Mouse (Mus musculus): Measurements from ENCODE around the gene Adssl1. TPM values are rescaled to one million over a fixed set of nuclear protein-coding genes. Genes with fewer than 3 reads are reported as not detected.

Gene Adssl1
- polyA plus RNA-seq, 1 experiment from 2014 or later = 13.4 TPM

DNA sequence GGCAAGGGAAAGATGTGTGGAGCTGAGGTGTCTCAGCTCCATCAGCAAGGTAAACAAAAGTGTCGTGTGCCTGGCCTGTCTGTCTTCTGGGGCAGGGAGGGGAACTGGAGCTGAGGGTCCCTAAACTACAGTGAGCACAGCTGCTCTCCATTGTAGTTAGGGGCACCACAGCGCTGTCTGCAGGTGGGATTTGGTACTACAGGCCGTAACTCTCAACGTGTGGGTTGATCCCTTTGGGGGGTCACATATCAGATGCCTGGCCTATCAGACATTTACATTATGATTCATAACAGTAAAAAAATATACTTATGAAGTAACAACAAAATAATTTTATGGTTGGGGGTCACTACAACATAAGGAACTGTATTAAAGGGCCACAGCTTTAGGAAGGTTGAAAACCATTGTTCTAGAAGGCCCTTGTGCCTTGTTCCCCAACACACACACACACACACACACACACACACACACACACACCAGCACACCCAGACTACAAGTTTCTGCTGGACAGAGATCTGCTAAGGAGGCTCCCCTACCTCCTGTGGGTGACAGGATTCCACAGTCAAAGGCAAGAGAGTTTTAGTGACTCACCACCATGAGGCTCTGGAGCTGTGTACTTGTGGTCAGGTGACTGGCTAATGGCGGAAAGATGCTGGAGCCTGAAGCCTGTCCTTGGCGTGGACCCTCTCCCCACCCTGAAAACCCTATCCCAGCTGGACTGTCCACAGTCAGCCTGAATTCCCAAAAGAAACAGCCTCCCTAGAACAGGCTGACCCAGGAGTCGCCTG, 7.4 kb downstream of the Adssl1 start:
- no peak overlapping the region for H3K4me3 ChIP-seq (replicated peaks; ENCODE audit: low read depth, low read length)
- 70% methylated on average over 7 of the region's 7 CpGs for WGBS
- peak; percentile 53; the same call in 1 of the 2 replicates for TF ChIP-seq CTCF (IDR thresholded peaks at IDR 0.05; ENCODE audit: low read depth)

GRCm38 (mm10) chr12:112628197-112628596, 8.4 kb downstream of the Adssl1 start:
- Histone ChIP-seq H3K4me1 (replicated peaks; ENCODE audit: insufficient read depth, low read length) (peaks cover 14% of the 10 kb centered on the region), H3K4me3 (replicated peaks; ENCODE audit: low read depth, low read length) (no peak overlapping the region), H3K4me2 (ENCODE audit: low read length) (no peak overlapping the region), H3K36me3 (ENCODE audit: insufficient read depth, low read length) (no peaks in the 10 kb centered on the region), H3K9ac (ENCODE audit: low read depth, low read length) (no peak overlapping the region), H3K27me3 (ENCODE audit: insufficient read depth, low read length) (no peaks in the 10 kb centered on the region), H3K9me3 (replicated peaks; ENCODE audit: low read length) (no peaks in the 10 kb centered on the region), H3K27ac (no peak overlapping the region)
- 87% methylated on average over 6 of the region's 6 CpGs for whole genome bisulfite sequencing
- no peak for ATAC-seq (replicated peaks; ENCODE audit: low FRiP score, low read depth)
- DNase-seq (ENCODE audit: low spot score) = no peak
- TF ChIP-seq CTCF (IDR thresholded peaks at IDR 0.05; ENCODE audit: low read depth) = no peak

More for the DNA sequence above, 7.4 kb downstream of the Adssl1 start:
- no peak for DNase-seq (ENCODE audit: low spot score)
- no peak overlapping the region for H3K27ac ChIP-seq
- no peak for ATAC-seq (replicated peaks; ENCODE audit: low FRiP score, low read depth)
- no peak overlapping the region for H3K9ac ChIP-seq (ENCODE audit: low read depth, low read length)
- no peak overlapping the region for H3K4me2 ChIP-seq (ENCODE audit: low read length)
- H3K9me3 ChIP-seq (replicated peaks; ENCODE audit: low read length) = no peaks in the 10 kb centered on the region
- H3K27me3 ChIP-seq (ENCODE audit: insufficient read depth, low read length) = no peaks in the 10 kb centered on the region
- peaks cover 12% of the 10 kb centered on the region for H3K4me1 ChIP-seq (replicated peaks; ENCODE audit: insufficient read depth, low read length)
- no peaks in the 10 kb centered on the region for H3K36me3 ChIP-seq (ENCODE audit: insufficient read depth, low read length)

DNA sequence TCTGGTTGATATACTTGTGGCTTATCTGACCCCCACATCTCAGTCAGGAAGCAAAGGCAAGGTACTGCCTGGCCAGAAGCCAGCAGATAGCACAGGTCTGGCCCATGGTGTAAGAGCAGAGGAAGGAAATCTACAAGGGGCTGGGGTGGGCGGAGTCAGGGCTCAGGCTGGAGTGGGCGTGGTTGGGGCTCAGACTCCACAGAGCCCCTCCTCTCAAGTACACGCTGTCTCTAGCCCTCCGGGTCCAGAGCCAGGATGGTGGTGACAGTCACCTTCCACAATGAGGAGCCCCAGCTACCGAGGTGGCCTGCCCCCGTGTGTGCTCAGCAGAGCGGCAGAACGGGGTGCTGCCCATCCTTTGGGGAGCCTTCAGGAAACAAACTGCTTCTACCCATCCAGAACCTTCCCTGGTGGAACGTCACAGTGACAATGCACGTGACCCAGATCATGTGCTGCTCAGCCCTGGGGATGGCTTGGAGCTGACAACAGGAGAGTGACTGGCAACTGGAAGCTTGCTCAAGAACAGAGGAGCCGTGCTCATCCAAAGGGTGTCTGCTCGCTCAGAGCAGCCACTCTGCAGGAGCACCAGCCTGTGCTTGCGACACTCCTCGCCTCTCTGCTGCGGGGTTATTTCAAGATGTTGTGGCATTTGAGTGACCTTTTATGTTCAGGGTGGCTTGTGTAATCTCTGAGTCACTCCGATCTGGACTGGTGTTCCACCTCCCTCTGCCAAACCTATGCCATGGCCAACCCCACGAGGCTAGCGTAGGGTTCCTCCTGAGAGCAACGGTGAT, 9.3 kb downstream of the Adssl1 start:
- Histone ChIP-seq H3K9me3 (replicated peaks; ENCODE audit: low read length) (no peaks in the 10 kb centered on the region), H3K36me3 (ENCODE audit: insufficient read depth, low read length) (no peaks in the 10 kb centered on the region), H3K9ac (ENCODE audit: low read depth, low read length) (0 out of 2 replicates have a peak overlapping the region, but pooled peaks have one; percentile 27), H3K4me3 (replicated peaks; ENCODE audit: low read depth, low read length) (0 out of 2 replicates have a peak overlapping the region, but pooled peaks have one; percentile 8), H3K4me2 (ENCODE audit: low read length) (peak overlapping the region; percentile 53), H3K27me3 (ENCODE audit: insufficient read depth, low read length) (no peaks in the 10 kb centered on the region), H3K4me1 (replicated peaks; ENCODE audit: insufficient read depth, low read length) (peaks cover 14% of the 10 kb centered on the region), H3K27ac (no peak overlapping the region)
- ATAC-seq (replicated peaks; ENCODE audit: low FRiP score, low read depth) (peak; percentile 73), DNase-seq (ENCODE audit: low spot score) (peak; percentile 88)
- 30% methylated on average over 19 of the region's 19 CpGs for WGBS
- TF ChIP-seq CTCF (IDR thresholded peaks at IDR 0.05; ENCODE audit: low read depth) = no peak

DNA sequence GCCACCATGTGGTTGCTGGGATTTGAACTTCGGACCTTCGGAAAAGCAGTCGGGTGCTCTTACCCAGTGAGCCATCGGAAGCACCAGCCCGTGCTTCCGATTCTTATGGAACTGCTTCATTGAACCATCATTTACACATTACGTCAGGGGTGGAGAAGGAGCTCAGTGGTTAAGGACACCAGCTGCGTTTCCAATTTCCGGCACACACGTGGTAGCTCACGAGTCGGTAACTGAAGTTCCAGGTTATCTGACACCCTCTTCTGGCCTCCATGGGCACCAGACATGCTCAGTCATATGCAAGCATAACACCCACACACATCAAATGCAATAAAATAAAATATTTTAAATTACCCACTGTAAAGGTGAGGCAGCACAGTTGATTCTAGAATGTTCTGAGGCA, 10.2 kb downstream of the Adssl1 start:
- DNase-seq (ENCODE audit: low spot score) = no peak
- Histone ChIP-seq H3K9me3 (replicated peaks; ENCODE audit: low read length) (no peaks in the 10 kb centered on the region), H3K4me1 (replicated peaks; ENCODE audit: insufficient read depth, low read length) (peaks cover 14% of the 10 kb centered on the region), H3K9ac (ENCODE audit: low read depth, low read length) (no peak overlapping the region), H3K4me2 (ENCODE audit: low read length) (no peak overlapping the region), H3K27me3 (ENCODE audit: insufficient read depth, low read length) (no peaks in the 10 kb centered on the region), H3K4me3 (replicated peaks; ENCODE audit: low read depth, low read length) (no peak overlapping the region), H3K36me3 (ENCODE audit: insufficient read depth, low read length) (no peaks in the 10 kb centered on the region), H3K27ac (no peak overlapping the region)
- ATAC-seq (replicated peaks; ENCODE audit: low FRiP score, low read depth) = no peak
- TF ChIP-seq CTCF (IDR thresholded peaks at IDR 0.05; ENCODE audit: low read depth) = no peak
- WGBS = 93% methylated on average over 12 of the region's 12 CpGs

GRCm38 (mm10) chr12:112630796-112631195, 11.0 kb downstream of the Adssl1 start:
- Histone ChIP-seq H3K36me3 (ENCODE audit: insufficient read depth, low read length) (no peaks in the 10 kb centered on the region), H3K4me3 (replicated peaks; ENCODE audit: low read depth, low read length) (no peak overlapping the region), H3K4me2 (ENCODE audit: low read length) (no peak overlapping the region), H3K9ac (ENCODE audit: low read depth, low read length) (no peak overlapping the region), H3K9me3 (replicated peaks; ENCODE audit: low read length) (no peaks in the 10 kb centered on the region), H3K27ac (no peak overlapping the region), H3K4me1 (replicated peaks; ENCODE audit: insufficient read depth, low read length) (peaks cover 14% of the 10 kb centered on the region), H3K27me3 (ENCODE audit: insufficient read depth, low read length) (no peaks in the 10 kb centered on the region)
- no peak for ATAC-seq (replicated peaks; ENCODE audit: low FRiP score, low read depth)
- TF ChIP-seq CTCF (IDR thresholded peaks at IDR 0.05; ENCODE audit: low read depth) = no peak
- no peak for DNase-seq (ENCODE audit: low spot score)
- WGBS = 60% methylated on average over 5 of the region's 5 CpGs

- no peaks in the 10 kb centered on the region for H3K27me3 ChIP-seq (ENCODE audit: insufficient read depth, low read length)
- H3K4me3 ChIP-seq (replicated peaks; ENCODE audit: low read depth, low read length) = no peak overlapping the region
- no peaks in the 10 kb centered on the region for H3K9me3 ChIP-seq (replicated peaks; ENCODE audit: low read length)
- H3K27ac ChIP-seq = peak overlapping the region; percentile 13; the same call in 1 of the 2 replicates
- H3K9ac ChIP-seq (ENCODE audit: low read depth, low read length) = no peak overlapping the region
- no peak for TF ChIP-seq CTCF (IDR thresholded peaks at IDR 0.05; ENCODE audit: low read depth)
- ATAC-seq (replicated peaks; ENCODE audit: low FRiP score, low read depth) = no peak
- DNase-seq (ENCODE audit: low spot score) = peak; percentile 62
- H3K4me1 ChIP-seq (replicated peaks; ENCODE audit: insufficient read depth, low read length) = peaks cover 14% of the 10 kb centered on the region
- H3K36me3 ChIP-seq (ENCODE audit: insufficient read depth, low read length) = no peaks in the 10 kb centered on the region
- H3K4me2 ChIP-seq (ENCODE audit: low read length) = no peak overlapping the region
- 12% methylated on average over 1 of the region's 1 CpGs for WGBS
Measured at GRCm38 (mm10) chr12:112631472-112631871, 11.6 kb downstream of the Adssl1 start.

Data from kidney, postnatal 0 days (tissue).